Mouse (Mus musculus): ENCODE measurements around the gene Gmpr2.

Gene Gmpr2

DNA sequence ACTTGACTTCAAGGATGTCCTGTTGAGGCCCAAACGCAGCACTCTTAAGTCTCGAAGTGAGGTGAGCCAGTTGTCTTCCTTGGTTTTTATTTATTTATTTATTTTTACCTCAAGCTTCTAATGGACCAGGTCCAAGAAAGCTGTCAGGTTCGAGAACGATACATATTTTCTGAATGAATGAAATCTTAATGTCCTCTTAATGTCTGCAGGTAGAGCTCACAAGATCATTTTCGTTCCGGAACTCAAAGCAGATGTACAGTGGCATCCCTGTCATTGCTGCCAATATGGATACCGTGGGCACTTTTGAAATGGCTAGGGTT is 960 bp downstream of the Gmpr2 start:
- intact Hi-C loops (cut with DNase I): loop anchor here (5.0 kb wide), 1 partner anchor 35 kb away; the partner anchor contains the start of genes Gm49378 and Ipo4

DNA sequence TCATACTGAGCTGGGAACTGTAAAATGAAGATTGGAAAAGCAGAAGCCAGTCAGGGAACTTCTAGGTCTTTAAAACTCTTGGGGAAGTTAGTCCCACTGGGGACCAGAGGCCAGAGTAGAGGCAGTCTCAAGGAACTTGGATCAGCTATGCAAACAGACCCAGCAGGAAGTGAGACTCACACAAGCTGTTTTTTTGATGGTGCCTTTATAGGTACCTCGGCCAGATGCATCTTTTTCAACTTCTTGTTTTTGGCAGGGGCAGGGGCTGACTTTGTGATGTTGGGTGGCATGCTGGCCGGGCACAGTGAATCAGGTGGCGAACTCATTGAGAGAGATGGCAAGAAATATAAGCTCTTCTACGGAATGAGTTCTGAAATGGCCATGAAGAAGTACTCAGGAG is 5.9 kb downstream of the Gmpr2 start:
- intact Hi-C loops (cut with DNase I): no loop called here

DNA sequence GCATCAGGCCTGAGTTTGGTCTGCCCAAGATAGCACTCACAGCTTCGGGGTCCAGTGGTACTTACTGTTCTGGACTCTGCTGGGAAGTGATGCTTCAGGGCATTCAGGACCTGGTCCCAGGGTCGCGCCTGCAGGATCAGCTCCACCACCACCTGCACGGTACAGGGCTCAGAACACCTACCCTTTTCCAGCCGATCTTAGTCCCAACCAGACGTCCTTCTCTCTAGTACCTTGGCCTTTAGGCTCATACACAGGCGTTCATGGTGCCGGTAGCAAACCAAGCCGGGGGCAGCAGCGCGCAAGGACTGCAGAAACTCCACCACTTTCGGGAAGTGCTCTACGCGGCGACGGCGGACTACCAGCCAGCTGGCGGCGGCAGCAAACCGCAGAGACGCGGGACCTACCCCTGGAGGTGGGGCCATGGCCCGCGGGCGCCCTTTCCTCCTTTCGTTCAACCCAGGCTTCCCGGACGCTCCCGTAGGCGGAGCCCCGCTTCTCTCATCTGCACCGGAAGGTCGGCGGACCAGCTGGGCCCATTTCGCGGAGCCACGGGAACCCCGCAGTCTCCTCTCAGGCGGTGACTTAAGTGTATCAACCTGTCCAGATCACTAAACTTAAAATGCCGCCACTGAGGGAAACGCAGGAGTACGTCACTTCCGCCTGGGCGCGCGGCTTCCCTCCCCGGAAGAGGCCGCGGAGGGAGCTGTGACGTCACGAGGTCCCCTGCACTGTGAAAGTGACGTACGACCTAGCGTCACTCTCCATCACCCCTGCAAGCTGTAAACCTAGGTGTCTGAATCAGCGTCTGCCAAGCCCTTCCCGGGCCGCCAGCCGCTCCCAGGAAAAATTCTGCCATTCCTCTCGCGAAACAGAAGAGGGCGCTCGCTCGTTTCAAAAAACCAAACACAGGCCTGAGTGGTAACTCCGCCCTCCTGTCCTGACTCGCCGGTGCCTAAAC is 9.7 kb downstream of the Gmpr2 start, which contains the start of gene Tinf2:
Gene Tinf2 (minus strand): TSS at position 661 of the 958 bp plus-strand sequence.
- intact Hi-C loops (cut with DNase I): no loop called here

DNA sequence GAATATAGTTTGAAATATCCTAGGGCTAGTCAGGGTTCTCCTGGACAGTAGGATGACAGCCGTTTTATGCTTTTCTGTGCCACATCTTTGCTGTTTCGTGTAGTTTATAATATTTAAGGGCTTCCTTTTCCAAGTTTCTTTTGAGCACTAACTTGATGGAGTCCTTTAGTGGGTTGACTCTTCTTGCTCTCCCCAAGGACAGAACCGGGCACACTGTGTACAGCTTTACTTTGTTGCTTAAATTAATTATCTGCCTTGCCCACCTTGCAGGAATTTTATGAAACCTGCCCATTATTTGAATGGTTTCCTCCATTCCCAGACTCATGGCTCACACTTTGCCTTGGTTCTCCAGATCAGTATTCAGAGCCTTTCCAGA is 10.4 kb downstream of the Gmpr2 start:
- intact Hi-C loops (cut with DNase I): no loop called here

DNA sequence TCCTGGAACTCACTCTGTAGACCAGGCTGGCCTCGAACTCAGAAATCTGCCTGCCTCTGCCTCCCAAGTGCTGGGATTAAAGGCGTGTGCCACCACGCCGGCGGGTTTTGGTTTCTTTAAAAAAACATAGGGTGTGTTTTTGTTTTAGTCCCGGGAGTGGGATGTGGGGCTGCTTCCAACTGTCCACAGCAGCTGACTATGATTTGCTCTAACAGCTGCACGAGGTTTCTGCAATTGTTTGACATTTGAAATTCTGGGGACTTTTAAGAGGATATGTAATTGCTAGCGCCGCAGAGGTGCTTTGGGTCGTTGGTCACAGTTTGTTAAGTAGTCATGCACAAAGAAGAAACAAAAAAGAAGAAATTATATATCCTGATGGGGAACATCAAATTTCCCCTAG is 17.7 kb downstream of the Gmpr2 start:
- intact Hi-C loops (cut with DNase I): no loop called here

DNA sequence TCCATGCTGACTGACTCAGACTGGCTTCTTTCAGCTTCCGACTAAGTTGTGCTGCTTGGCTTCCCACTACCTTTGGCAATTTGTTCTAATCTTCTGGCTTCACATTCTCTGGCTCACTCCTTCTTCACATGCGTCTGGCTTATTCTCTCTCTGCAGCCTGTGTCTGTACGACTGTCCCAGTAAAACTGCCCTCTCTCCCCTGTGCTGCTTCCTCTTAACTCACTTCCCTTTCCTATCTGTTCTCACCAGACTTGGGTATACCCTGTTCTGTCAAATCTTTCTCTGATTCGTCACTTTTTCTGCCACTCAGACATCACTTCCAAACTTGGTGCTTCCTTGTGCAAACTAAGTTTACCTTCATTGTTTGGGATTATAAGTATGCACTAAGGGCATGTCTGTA is 25.5 kb downstream of the Gmpr2 start:
- intact Hi-C loops (cut with DNase I): no loop called here

DNA sequence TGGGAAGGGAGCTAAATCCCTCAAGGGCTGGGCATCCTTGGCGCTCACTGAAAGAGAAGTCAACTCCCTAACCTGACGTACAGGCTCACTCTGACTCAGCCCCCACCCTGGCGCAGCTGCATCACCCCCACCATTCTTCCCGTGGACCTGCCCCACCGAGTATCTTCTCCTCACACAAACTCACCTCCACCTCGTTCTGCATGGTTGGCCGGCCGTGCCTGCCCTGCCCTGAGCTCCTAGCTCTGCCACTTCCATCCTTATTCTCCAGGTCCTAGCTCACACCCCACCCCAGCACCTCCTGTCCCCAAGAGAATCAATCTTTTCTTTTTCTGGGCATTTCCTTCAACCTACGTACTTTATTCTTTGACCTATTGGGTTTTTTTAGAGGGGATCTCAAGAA is 29.4 kb downstream of the Gmpr2 start:
- intact Hi-C loops (cut with DNase I): no loop called here

DNA sequence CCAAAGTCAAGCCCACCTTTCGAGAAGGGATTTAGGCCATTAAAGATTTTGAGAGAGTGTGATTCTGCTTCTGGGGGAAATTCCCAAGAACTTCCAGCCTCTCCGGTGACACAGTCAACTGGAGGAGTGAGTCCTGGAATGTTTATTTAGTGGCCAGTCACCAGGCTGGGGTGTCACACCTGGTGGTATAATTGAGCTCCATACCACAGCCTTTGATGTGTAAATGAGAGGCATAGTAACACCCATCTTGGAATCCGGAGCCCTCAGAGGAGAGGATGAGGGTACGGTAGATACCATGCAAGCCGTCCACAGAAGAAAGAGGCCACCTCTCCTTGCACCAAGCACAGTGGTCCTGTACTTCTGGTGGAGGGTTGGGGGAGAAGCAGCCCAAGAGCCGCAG is 31.0 kb downstream of the Gmpr2 start:
- intact Hi-C loops (cut with DNase I): no loop called here

DNA sequence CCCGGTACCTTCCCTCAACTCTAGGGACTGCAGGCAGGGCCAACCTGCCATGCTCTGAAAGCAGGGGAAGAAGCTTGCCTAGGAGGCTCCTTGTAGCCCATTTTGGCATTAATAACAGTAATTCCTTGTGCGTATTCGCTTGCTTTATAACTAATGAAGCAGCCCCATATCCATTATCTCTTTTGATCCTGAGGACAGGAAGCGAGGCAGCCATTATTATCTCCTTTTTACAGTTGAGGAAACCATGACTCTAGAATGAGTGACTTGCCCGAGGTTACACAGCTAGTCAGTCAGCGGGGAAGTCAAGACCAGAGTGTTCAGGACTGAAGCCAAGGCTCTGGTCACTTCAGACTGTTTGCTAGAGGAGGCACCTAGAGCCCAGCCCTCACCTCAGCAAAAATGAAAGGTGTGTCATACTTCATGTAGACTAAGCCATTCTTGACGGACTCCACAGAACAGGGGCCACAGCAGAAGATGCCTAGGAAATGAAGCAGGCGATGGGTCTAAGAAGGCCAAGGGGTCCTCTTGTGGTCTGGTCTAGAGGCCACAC is 34.4 kb downstream of the Gmpr2 start:
- intact Hi-C loops (cut with DNase I): no loop called here

DNA sequence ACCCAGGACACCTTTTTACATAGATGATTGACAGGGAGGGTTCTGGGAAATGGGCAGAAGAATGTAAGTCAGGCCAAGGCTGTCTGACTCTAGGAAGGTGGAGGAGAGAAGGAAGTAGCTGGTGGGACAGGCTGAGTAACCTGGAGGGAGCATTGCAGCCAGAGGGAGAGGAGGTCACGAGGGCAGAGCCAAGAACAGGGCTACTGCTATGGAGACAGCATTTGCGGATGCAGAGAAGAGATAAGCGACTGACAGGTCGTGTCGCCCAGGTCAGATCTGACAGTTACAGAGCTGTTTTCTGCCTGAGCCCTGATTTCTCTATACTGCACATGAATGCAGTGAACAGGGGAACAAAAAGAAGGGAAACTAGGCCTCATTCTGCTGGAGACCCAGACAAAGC is 35.7 kb downstream of the Gmpr2 start:
- intact Hi-C loops (cut with DNase I): no loop called here

DNA sequence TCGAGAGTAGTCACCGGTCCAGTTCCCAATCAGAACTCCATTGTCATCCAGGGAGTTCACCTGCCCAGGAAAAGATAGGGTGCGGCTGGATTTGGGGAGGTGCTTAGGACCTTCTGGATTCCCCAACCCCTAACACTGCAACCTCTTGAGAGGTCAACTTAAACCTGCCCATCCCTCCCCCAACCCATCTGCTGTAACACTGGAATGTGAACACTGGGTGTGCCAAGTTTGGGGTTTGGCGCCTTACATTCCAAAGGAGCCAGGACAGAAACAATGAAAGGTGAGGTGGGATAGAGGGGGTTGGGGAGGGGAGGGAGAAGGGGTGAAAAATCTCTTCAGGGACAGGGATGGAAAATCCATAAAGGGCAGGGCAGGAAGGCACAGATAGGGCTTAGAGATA is 37.8 kb downstream of the Gmpr2 start:
- intact Hi-C loops (cut with DNase I): no loop called here

DNA sequence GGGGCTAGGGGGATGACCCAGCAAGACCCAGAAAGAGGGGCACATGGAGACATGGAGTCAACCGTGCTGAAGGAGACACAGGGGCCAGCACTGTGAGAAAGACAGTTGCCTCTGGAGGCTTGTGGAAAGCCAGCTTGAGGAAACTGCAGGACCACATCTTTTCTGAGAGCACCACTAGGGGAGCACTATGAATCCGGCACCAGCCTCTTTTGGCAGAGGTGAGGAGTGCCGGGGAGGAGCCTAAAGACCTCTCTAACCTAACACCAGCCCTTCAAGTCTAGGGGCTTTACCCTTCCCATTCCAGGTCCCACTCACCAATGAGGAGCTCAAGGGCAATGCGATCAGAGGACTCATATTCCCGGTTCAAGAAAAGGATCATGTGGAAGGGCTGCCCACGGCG is 40.0 kb downstream of the Gmpr2 start:
- intact Hi-C loops (cut with DNase I): no loop called here

DNA sequence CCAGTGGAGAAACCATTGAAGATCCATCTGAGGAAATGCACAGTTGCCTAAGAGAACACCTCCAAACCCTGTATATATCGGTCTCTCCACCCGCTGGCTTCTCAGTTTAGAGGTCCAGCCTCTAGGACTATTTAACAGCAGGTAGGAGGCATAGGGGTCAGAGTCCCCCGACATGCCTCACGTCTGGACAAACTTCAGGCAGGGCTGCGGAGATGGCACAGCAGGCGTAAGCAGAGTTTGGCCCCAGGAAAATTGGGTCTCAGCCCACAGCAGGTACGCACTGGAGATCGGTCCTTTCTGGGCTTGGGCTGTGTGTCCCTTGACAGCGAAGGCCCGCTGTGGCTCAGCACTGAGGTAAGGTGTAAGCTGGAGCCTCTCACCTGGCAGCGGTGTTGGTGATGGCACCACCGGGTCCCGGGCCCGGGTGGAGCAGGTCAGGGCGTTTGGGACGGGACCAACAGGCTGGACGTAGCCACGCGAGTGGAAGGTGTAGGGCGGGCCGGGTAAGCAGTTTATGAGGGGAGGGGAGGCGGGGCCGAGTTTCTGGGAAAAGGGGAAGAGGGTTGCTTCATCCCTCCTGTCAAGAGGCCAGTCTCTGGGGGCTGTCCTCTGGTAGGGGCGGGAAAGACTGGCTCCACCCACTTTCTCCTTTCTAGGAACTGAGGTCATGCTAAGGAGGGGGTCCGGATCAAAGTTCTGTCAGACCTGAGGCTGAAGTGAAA is 41.4 kb downstream of the Gmpr2 start:
- intact Hi-C loops (cut with DNase I): no loop called here

DNA sequence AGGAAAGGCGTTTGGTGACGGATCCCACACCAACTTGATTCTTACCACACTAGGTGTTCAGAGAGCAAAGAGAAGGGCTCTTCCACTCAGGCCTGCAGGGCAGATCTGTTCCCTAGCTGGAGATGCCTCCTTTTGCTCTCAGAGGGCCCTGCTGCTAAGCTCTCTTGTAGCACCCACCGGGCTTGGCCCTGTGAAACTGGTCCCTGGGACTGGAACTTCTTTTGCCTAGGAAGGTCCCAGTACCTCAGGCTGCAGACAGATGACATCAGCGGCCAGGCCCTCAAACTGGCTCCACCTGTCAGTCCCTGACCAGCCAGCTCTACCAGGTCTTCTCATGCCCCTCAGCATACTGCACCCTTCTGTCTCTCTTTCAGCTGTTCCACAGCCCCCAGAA is 42.0 kb downstream of the Gmpr2 start, which contains the start of gene Tgm1:
Gene Tgm1 (minus strand): TSS at position 198 of the 394 bp plus-strand sequence.
- intact Hi-C loops (cut with DNase I): no loop called here

DNA sequence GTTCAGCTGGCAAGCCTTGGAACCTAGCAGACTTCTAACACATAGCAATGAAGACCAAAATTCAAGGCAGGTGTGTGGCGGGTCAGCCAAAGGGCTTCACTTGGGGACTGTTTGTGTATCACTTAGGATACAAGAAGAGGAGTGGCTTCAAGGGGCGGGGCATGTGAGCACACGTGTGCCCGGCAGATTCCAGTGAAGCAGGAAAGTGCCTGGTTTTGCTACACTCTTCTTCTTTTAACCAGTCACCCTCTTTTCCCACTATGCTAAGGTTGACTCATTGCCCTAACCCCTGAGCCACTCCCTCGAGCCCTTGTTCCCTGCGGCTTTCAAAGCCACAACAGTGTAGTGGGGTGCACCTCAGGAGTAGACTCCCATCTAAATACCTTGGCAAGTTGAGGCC is 43.2 kb downstream of the Gmpr2 start:
- intact Hi-C loops (cut with DNase I): no loop called here

DNA sequence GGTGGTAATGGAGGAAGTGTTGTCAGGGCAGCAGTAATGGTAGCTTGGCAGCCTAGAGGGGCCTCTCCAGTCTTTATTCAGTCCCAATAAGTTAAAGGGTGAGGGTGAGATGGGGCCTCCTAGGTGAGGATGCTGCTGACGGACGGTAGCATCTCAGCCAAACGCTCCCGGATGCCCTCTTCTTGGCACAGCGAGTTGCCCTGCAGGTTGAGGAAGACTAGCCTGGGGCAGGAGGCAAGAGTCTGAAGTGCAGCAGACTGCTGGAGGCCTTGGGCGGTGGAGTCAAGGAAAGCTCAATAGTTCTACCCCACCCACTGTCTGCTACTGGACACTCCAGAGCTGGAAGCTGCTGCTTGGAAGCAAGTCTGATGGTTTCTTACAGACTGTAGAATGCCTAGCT is 44.5 kb downstream of the Gmpr2 start:
- intact Hi-C loops (cut with DNase I): no loop called here

DNA sequence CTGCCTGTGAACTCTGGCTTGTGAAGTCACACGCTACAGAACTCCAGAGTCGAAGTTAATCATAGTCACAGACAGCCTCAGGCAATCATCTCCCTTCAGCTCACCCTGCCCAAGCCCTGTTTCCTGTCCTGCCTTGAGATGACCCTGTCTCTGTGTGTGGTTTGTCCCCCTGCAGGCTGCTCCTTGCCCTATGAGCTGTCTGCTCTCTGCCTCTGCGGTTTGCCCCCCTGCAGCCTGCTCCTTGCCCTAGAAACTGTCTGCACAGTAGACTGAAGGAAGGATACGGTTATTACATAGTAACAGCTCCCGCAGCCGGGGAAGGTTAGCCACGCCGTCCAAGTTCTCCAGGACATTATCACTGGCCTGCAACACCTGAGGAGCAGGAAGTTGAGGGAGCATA is 45.1 kb downstream of the Gmpr2 start:
- intact Hi-C loops (cut with DNase I): no loop called here

DNA sequence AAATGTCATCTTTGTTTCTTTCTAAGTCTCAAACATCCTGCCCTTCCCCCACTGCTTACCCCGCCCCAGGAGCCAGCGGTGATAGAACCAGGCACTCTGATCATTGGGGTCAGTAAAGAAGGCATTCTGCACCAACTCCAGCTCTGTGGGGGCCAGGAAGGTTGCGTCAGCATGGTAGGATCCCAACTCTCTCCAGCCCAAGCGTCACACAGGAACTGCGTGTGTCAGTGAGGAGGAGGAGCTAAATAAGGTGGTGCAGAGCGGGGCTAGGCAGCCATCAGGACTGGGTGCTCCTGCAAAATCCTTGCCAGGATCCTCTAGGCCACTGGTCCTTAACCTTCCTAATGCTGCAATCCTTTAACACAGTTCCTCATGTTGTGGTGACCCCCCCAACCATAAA is 48.0 kb downstream of the Gmpr2 start:
- intact Hi-C loops (cut with DNase I): no loop called here

DNA sequence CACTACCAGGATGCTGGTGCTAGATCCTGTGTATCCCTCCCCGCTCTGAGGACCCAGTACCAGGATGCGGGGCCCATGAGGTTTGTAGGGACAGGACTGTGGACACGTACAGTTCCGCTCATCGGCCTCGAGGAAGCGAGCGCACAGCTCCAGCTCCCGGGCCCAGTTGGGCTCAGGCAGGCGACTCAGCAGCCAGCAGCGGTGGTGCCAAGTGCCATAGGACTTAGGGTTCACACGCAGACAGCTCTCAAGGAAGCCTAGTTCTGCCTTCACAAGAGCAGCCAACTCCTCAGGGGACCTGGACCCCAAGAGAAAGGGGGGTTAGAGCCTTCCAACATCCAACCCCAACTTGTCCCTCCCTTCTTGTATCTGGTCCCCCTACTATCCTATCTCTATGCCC is 48.9 kb downstream of the Gmpr2 start:
- intact Hi-C loops (cut with DNase I): no loop called here

DNA sequence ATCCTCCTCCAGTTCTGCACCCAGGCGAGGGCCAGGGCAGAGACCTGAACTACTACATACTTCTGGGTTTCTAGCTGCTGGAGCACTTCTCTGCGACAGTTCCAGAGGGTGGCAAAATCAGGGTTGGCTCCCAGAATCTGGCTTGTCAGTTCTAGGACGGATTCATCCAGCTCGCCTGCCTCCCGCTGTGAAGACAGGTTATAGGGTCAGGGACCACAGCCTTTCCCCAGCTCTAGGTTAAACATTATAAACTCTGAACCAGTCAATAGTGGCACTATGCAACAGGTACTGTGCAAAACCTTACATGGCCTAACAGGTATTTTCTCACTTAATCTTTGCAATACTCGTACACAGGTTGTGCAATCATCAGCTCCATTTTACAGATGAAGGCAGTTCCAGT is 49.3 kb downstream of the Gmpr2 start:
- intact Hi-C loops (cut with DNase I): no loop called here

DNA sequence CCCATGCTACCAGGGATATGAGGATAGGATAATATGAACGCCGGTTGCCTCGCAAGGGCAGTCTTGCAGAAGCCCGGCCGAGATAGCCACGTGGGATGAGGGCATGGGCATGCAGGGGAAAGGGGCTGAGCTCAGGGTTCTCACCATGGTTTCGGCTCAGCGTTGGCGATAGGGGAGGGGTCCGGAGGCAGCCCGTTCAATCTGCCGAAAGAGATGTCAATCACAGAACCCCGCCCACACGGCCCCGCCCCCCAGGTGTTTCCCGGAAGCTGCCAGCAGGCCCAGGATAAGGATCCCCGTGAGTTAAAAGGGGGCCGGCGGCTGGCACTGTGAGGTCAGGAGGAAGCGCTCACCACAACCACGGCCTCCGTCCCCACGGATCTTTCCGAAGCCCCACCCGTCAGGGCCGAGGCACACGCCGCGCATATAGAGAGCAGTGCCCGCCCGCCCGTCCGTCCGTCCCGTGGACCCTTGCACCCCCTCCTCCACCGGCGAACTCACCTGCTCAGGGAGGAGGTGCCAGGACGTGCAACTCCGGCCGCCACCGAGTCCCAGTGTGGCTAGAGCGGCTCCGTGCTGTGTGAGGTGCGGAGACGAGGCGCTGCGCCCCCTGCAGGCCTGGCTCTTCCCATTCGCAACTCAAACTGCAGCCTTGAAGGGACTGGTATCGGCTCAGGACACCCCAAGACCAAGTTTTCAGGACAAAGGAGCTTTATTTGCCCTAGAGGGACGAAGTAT is 50.1 kb downstream of the Gmpr2 start, which contains the start of gene Rabggta:
Gene Rabggta (minus strand): TSS at position 564 of the 738 bp plus-strand sequence.
- intact Hi-C loops (cut with DNase I): no loop called here
